Mouse (Mus musculus) neural tube, embryonic 11.5 days (tissue): ENCODE measurements at regions not wholly inside any gene's neighbourhood (a gene's known extent, or its start where the extent isn't known, plus 50 kb on each side); places are given as distances from the start of the nearest gene placed in this dataset. TPM values are rescaled to one million over a fixed set of nuclear protein-coding genes. Genes with fewer than 3 reads are reported as not detected.
"Not testable (repeated sequence)": the region's sequence is repeated elsewhere in the genome, so short reads cannot be mapped to it uniquely, and the experiment has no call there.

Experiments
- ATAC-seq: fragments of 200-750 bp; cut with Nextera tagmentation; 2 replicates; pipeline ENCODE4 v1.8.0; 2017; ENCODE audit warnings: moderate number of reproducible peaks, mild to moderate bottlenecking, moderate TSS enrichment, moderate library complexity; ENCODE audit not compliant: insufficient read depth, low FRiP score, low TSS enrichment
- DNase-seq: peaks from one replicate; pipeline ENCODE4 v3.0.0-alpha.2; 2015; ENCODE audit warnings: low spot score
- H3K27ac ChIP-seq: fragments of 300-500 bp; sonication (generic); 2 replicates; pipeline ENCODE4 v1.5.1; 2014; ENCODE audit warnings: low read depth, mild to moderate bottlenecking, low read length
- H3K27me3 ChIP-seq: fragments of 300-500 bp; sonication (generic); 2 replicates; pipeline ENCODE4 v1.6.1; 2014; ENCODE audit warnings: mild to moderate bottlenecking, low read length, mixed read lengths; ENCODE audit not compliant: control insufficient read depth, insufficient read depth
- H3K36me3 ChIP-seq: fragments of 300-500 bp; sonication (generic); 2 replicates; pipeline ENCODE4 v1.6.1; 2014; ENCODE audit warnings: mild to moderate bottlenecking, low read length, moderate library complexity, mixed read lengths; ENCODE audit not compliant: control insufficient read depth, insufficient read depth
- H3K4me1 ChIP-seq: fragments of 300-500 bp; sonication (generic); 2 replicates; pipeline ENCODE4 v1.6.1; 2014; ENCODE audit warnings: low read length, mixed read lengths; ENCODE audit not compliant: control insufficient read depth, insufficient read depth
- H3K4me2 ChIP-seq: fragments of 300-500 bp; sonication (generic); 2 replicates; pipeline ENCODE4 v1.6.1; 2014; ENCODE audit warnings: low read depth, mild to moderate bottlenecking, moderate library complexity
- H3K4me3 ChIP-seq: fragments of 300-500 bp; sonication (generic); 2 replicates; pipeline ENCODE4 v1.5.1; 2014; ENCODE audit warnings: low read depth, low read length
- H3K9ac ChIP-seq: fragments of 300-500 bp; sonication (generic); 2 replicates; pipeline ENCODE4 v1.6.1; 2014; ENCODE audit warnings: mild to moderate bottlenecking, low read length
- H3K9me3 ChIP-seq: fragments of 300-500 bp; sonication (generic); 2 replicates; pipeline ENCODE4 v1.6.1; 2016; ENCODE audit warnings: low read length; ENCODE audit not compliant: control insufficient read depth
- WGBS: fragments of 180-500 bp; shearing (Covaris S2); extraction: QIAGEN DNeasy Blood & Tissue Kit; methylation state at CpG from one replicate; pipeline ENCODE4 v1.1.7; 2014; 5-methylcytosine and 5-hydroxymethylcytosine counted together
- microRNA-seq: library from miRNA; unstranded; fragments of <30 nt; microRNA quantifications from one replicate; pipeline ENCODE4, GENCODE M21; 2016

DNA sequence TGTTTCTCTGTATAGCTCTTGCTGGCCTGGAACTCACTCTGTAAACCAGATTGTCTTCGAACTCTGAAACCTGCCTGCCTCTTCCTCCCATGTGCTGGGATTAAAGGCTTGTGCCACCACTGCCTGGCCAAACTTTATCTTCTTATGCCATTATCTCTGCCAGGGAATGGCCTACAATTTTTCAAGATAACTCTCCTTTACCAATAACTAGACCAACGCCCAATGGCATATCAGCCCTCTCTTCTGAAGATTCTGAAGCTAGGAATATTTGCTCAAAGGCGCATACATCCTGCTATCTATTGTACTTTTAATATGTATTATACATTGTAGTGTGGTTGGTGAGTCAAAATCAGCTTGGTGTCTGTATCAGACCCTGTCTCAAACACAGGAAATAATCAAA is 235.4 kb upstream of the Cts3 start:
- H3K4me2 ChIP-seq, H3K36me3 ChIP-seq, ATAC-seq, DNase-seq, H3K9me3 ChIP-seq, H3K4me3 ChIP-seq, H3K9ac ChIP-seq, H3K27me3 ChIP-seq, H3K27ac ChIP-seq, H3K4me1 ChIP-seq: not testable (repeated sequence)
- 95% methylated on average over 3 of the region's 3 CpGs for WGBS

DNA sequence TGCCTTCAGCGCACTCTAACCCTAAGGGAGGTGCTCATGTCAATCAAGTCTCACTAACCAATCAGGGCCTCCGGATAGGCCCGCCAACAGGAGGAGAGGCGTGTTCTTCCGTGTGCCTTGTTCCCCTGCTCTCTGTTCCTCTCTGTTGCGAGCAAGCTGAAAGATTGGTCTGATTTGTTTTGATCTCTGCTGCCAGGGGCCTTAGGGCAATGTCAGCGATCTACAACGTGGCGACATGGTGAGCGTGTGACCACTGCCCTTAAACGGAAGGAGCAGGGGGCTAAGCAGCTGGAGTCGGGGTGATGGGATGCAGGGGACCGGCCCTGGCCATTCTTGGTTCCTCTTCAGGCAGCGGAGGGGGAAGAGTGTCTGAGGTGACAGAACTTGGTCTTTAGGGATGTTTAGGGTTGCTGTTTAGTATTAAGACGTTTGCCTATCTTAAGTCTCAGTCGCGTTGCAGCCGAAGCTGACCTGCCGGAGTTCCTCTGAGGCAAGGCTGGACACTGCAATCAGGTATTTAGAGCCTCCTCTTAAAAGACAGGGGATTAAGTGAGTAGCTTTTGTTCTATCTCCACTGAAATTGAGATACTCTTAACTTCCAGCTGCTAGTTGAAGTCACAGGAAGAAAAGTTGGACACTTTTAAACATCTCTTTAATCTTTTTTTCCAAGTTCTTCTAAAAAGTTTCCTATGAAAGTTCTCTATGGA is 234.4 kb upstream of the Cts3 start:
- ATAC-seq, H3K27ac ChIP-seq, H3K9me3 ChIP-seq, H3K36me3 ChIP-seq, H3K27me3 ChIP-seq, H3K4me1 ChIP-seq: not testable (repeated sequence)
- H3K9ac ChIP-seq, result peak overlapping the region; percentile 50
- peak; percentile 71 for DNase-seq
- WGBS, result 1% methylated on average over 19 of the region's 19 CpGs
- H3K4me2 ChIP-seq, result peak overlapping the region; percentile 39
- H3K4me3 ChIP-seq, result peak overlapping the region; percentile 44

DNA sequence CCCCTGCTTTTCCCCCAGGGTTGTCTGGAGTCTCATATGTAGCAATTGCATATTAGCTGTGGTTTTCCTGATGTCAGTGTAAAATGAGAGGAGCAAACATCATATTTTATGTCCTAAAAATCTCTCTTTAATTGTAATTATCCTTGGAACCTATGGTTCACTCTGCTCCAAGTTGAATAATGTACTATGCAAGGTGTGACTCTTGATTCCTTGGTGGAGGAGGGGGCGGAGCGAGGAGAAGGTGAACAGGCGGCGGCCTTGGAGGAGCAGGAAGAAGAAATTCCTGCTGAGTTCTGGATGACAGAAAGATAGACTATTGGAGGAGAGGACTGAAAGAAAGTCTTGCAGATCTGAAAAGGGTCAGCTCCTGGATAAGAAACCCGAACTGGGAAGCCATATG is 233.8 kb upstream of the Cts3 start:
- H3K9ac ChIP-seq, DNase-seq, H3K27ac ChIP-seq, H3K36me3 ChIP-seq, H3K9me3 ChIP-seq, H3K27me3 ChIP-seq, H3K4me1 ChIP-seq, ATAC-seq: not testable (repeated sequence)
- Histone ChIP-seq H3K4me2 (peak overlapping the region; percentile 39), H3K4me3 (peak overlapping the region; percentile 44)
- 18% methylated on average over 5 of the region's 5 CpGs for WGBS

DNA sequence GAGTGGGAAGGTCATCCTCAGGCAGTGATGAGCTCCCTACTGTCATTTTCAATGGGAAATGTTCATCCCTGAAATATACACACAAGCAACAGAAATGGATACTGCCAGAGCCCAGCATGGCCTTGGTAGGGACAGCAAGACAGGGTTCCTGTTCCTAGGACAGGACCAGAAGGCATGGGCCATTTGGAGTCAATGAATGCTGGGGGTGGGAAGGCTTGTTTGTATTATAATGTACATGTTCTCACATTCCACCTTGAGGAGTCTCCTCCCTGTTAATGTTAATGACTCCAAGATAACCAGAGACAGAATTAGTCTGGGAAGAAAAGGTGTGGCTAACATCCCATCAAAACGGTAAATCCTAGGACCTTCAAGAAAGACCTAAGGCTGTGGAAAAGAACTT is 193.5 kb upstream of the Cts3 start:
- not testable (repeated sequence) for H3K36me3 ChIP-seq, DNase-seq, H3K4me2 ChIP-seq, ATAC-seq, H3K27ac ChIP-seq, H3K4me3 ChIP-seq, H3K9me3 ChIP-seq, H3K27me3 ChIP-seq, H3K9ac ChIP-seq, H3K4me1 ChIP-seq
- 92% methylated on average over 1 of the region's 1 CpGs for WGBS

Small RNA genes in the stretch of these regions (microRNA-seq; reads per million reads assigned to microRNA genes)
- gene Gm23739, result not detected
